Mouse (Mus musculus) E14TG2a.4 (cell line): ENCODE data around the gene Lmo4.

Experiments
- CTCF ChIP-seq: conservative IDR thresholded peaks from 2 replicates; pipeline ENCODE4 v1.5.1; 2014; ENCODE audit warnings: low read length
- NANOG ChIP-seq: IDR thresholded peaks from 2 replicates; pipeline ENCODE4 v1.6.1; 2014; ENCODE audit warnings: borderline replicate concordance, low read length, mixed read lengths

GRCm38 (mm10) chr3:144230016-144230415 is 25.0 kb upstream of the Lmo4 start:
- no peak for TF ChIP-seq CTCF
- no peak for TF ChIP-seq NANOG
